Mouse (Mus musculus) large intestine, adult 2 months (tissue): ENCODE results near the gene Taok3. TPM values are rescaled to one million over a fixed set of nuclear protein-coding genes. Genes with fewer than 3 reads are reported as not detected.

ENCODE experiments used
- DNase-seq: peaks from one replicate; pipeline ENCODE4 v3.0.0-alpha.2; 2012; ENCODE audit warnings: low read depth, low spot score
- WGBS: fragments of 180-500 bp; shearing (Covaris S2); methylation state at CpG from one replicate; pipeline ENCODE4 v1.1.7; 2018; 5-methylcytosine and 5-hydroxymethylcytosine counted together
- polyA plus RNA-seq: library from polyadenylated mRNA; depleted of rRNA; stranded (reverse); fragments of >200 nt; gene quantifications from 2 replicates; pipeline ENCODE4 v1.2.3, GENCODE M21; 2012

Gene Taok3
- polyA plus RNA-seq, 1 experiment, result 18.1 TPM

DNA sequence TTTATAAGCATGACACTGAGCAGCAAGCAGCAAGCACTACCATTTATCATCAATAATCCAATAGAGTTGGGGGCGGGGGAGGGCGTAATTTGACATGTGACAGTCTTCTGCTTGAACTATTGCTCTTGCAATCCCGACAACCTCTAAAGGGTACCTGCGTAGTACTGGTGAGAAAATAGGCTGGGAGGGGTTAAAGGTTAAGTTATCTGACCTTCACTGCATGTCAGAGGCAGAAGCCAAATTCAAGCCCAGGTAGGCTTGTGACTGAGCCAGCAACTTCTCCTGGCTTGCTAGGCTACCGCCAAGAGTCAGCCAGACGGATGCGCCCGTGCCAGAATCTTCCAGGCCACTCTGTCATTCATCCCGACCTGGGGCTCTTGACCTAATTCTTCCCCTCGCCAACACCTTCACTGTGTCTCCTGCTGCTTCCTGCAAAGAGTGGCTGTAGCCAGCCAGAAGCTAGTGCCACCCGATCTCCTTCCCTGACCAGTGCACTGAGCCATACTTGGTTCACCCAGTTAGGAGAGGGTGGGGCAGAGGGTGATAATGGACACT lies 47.0 kb downstream of the Taok3 start:
- 85% methylated on average over 11 of the region's 11 CpGs for WGBS

DNA sequence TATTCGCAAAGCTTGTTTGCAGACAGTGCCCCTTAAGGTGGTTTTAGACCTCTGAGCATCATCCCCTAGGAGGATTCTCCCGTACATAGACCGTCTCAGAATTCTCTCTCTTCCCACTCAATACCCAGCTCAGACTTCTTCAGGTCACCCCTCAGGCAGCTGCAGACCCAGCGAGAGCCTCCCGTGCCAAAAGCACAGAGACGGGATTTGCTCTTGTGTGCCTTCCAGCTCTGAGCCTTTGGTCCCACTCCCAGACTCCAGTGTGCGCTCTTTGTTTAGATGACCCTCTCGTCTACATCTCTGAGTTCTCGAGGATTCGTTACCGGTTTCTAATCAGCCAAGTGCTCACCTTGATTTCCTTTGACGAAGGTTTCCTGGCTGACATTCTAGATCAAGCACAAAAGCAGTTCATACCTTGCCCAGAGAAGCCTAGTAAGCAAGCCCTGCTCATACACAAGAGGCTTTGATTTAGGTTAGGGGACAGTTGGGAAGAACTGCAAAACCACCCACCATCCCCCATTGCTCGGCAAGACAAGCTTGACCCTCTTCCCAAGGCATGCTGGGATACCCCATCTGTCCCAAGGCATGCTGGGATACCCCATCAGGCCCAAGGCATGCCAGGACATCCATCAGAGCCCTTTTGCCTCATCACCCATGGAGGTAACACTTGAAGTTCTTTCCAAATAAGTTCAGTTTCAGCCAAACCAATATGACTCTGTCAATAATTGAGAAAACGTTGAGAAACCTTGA lies 48.6 kb downstream of the Taok3 start:
- DNase-seq, result no peak
- 88% methylated on average over 14 of the region's 14 CpGs for WGBS

More for the DNA sequence above, 47.0 kb downstream of the Taok3 start:
- DNase-seq, result no peak

DNA sequence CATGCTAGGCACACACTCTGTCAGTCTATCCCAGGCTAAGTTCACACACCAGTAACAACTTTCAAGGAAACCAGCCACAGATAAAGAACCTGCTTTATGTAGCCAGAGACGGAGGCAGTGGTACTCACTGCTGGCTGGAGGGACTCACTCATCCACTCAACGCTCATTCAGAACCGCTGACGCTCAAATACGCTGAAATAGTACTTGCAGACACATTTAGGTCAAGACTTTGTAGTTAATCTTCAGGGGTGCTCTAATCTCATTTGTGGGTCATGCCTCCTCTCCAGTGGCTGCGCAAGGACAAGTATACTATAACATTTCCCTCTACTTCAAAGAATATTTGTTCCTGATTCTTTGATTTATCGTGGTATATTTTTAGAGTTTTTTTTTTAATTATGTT lies 54.1 kb downstream of the Taok3 start:
- no peak for DNase-seq

DNA sequence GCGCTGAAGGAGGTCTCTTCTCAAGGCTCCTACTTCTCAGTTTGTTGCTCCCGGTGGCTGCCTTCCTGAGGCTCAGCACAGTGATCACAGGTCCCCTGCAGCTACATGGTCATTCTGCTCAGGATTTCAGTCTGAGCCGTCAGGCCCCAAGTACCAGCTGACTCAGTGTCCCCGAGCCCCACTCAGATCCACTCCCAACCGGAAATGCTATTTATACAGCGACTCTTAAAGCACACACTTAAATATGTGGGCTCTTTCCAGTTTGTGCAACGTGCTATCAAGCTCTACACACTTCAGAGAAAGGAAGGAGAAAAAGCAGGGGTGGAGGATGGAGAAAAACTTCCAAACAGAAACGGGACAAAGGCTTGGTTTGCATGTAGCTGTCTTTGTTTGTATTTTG lies 56.0 kb downstream of the Taok3 start:
- 73% methylated on average over 8 of the region's 8 CpGs for WGBS

More for the DNA sequence above, 54.1 kb downstream of the Taok3 start:
- 98% methylated on average over 7 of the region's 7 CpGs for WGBS

DNA sequence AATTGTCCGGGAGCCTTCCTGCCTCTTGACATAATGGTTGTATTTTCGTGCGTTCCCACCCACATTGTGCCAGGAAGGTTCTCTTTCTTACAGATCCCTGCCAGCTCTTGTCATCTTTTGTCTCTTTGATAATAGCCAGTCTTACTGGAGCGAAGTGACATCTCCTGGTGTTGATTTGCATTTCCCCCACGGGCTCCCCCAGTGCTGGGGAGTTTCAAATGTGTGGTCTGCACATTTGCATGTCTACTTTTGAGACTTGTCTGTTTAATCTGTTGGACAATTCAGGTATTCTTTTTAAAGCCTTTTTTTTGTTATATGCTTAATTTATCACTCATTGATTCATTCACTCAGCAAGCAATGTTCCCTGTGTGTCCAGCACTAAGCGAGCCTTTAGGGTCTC lies 58.1 kb downstream of the Taok3 start:
- no peak for DNase-seq
- WGBS, result 78% methylated on average over 6 of the region's 6 CpGs

More for the DNA sequence above, 56.0 kb downstream of the Taok3 start:
- no peak for DNase-seq

DNA sequence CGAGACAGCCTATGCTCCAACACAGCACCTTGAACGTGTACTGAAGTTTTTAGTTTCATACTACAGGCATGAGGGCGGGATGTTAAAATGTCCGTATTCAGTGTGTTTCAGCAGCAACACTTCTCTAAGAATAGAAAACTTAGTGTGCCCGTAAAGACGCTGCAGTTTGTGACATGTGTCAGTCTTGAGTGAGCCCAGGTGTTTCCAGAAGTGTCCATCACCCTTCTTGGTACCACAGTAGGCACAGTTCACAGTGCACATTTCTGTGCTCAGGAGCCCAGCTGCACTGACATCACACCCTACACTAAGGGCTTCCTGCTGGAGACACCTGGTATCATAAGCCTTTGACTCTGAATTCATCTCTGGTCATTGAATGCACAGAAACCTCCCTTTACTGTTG lies 58.6 kb downstream of the Taok3 start:
- DNase-seq, result no peak
- WGBS, result 67% methylated on average over 6 of the region's 6 CpGs

DNA sequence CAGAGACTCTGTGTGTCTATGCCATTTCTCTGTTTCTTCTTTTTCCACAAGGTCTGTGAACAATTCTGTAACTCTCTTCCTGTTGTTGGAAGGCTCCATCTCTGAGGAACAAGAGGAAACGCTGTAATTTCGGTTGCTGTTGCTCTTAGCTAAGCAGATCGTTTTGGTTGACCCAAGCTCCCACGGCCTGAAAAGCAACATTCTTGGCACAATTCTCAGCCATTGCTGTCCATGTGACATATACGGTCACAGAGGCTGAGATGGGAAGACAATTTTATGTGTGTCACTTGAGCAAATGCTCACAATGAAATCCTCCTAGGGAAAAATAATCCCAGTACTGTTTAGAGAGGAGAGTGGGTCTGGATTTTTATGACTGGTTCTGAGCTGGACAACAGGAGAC lies 62.0 kb downstream of the Taok3 start:
- DNase-seq, result no peak
- 53% methylated on average over 5 of the region's 5 CpGs for WGBS

DNA sequence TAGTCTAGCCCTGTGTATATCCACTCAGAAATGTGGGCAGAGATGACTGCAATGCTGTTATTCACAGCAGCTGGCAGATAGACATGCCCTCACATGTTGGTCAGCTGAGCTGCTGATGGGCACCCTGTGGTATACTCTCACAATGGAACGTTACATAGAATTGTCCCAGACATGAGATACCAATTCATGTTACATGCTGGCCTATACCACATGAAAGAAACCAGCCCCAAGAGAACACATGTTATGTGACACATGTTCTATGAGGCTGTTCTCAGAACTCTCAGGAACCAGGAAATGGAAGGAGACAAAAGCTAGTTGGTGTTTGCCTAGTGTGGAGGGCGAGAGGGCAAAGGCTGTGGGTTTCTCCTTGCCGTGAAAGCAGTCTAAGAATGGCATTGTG lies 62.5 kb downstream of the Taok3 start:
- 31% methylated on average over 3 of the region's 3 CpGs for WGBS
- DNase-seq, result no peak

DNA sequence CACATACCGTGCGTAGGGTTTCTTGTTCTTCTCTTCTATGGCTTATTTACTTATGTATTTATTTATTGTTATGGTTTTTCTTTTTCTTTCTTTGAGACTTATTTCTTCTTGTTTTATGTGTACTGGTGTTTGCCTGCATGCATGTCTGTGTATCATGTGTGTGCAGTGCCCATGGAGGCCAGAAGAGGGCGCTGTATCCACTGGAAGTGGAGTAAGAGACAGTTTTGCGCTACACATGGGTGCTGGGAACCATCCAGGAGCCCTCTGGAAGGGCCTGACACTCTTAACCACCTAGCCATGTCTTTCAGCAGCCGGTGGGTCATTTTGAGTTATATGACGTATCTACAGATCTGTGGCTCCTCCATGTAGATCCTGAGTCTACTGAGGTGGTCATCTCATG lies 64.9 kb downstream of the Taok3 start:
- no peak for DNase-seq
- WGBS, result 90% methylated on average over 6 of the region's 6 CpGs

DNA sequence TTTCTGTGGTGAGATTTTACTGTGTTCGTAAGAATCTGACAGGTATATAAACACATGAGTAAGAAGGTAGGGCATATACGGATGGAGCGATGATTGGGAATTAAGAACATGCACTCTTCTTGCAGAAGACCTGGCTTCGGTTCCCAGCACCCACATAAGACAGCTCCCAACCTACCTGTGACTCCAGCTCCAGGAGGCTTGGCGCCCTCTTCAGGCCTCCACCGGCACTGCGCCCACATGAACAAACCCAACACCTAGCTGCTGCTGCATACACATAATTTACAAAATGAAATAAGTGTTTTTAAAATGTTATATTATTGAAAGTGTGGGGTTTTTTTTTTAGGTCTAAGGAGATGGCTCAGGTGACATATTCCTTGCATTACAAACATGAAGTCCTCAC lies 65.7 kb downstream of the Taok3 start:
- DNase-seq, result no peak
- WGBS, result 92% methylated on average over 7 of the region's 7 CpGs

DNA sequence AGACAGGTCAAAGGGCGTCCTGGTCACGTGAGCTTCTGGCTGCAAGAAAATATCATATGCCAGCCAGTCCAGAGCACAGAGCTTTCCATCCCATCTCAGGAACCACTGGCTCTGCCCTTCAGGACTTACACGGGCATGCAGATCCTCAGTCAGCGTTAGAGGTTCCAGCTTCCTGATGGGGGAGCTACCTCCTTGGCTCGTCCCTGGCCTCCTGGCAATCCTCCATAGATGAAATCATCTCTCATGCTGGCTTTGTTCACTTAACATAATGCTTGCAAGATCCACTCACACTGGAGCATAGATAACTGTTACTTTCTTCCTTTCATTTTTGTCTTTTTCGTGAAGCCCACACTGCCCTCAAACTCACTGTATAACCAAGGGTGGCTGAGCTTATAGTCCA lies 72.1 kb downstream of the Taok3 start:
- WGBS, result 52% methylated on average over 6 of the region's 6 CpGs
- no peak for DNase-seq

DNA sequence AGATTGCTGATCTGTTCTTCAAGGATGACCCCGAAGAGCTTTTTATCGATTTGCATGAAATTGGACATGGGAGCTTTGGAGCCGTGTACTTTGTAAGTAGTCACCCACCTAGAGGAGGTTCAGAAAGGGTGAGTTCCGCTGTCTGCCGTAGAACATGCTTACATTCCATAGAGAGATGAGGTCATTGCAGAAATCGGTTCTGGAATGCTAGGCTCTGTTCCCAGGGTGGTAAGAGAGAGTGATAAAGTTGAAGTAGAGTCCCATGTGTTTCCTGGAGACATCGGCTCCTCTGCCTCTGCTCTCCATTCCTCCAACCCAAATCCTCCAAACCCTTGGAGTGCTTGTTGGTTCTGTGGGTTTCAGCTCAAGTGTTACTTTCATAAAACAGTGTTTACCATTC lies 73.8 kb downstream of the Taok3 start:
- 85% methylated on average over 7 of the region's 7 CpGs for WGBS

DNA sequence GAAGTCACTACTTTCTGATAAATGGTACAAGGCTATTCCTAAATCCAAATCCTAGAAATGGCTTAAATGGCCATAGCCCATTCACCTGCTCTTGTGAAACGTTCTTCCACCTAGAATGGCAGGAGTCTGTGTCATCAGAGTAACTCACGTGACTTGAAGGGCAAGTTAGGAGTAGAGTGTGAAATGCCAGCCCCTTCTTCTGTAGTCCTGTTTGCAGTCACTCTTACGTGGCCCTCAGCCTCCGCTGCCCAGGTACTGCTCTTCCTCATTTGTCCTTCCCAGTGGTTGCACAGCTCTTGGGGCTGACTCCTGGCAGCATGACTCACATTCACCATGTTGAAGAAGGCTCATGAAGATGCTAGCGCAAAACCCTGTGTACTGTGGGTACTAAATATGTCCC lies 74.7 kb downstream of the Taok3 start:
- WGBS, result 92% methylated on average over 5 of the region's 5 CpGs
- no peak for DNase-seq

More for the DNA sequence above, 73.8 kb downstream of the Taok3 start:
- DNase-seq, result no peak

DNA sequence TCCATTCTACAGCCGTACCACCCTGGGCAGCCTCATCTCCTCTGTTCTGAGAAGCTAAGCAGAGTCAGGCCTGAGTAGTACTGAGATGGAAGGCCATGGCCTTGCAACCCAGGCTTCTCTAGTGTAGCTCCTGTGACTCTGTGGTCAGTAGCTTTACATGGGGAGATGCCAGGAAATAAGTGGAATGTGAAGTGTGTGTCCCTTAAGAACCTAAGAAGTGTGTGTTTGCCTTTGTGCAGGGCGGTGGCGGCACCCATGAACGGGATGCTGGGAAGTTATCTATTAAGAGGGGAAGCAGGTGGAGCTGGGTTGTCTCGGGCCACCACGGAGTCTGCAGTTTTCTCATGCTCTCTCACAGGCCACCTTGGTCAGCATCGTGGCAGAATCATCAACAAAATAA lies 76.6 kb downstream of the Taok3 start:
- DNase-seq, result no peak
- 91% methylated on average over 7 of the region's 7 CpGs for WGBS

DNA sequence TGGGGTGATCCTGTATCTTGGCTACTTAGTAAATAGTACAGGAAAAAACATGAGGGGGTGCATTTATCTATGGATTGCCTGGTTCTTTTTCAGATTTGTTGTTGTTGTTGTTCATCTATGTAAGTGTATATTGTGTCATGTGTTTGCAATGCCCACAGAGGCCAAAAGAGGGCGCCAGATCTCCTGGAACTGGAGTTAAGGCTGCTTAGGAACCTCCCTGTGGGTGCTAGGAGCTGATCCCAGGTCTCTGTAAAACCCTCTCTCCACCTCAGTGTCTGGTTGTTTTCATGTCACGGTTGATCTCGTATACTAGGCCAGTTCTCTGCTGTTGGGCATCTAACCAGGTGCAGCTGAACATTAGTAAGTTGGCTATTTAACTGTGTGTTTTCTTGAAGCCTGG lies 78.5 kb downstream of the Taok3 start:
- WGBS, result 89% methylated on average over 3 of the region's 3 CpGs
- DNase-seq, result no peak

DNA sequence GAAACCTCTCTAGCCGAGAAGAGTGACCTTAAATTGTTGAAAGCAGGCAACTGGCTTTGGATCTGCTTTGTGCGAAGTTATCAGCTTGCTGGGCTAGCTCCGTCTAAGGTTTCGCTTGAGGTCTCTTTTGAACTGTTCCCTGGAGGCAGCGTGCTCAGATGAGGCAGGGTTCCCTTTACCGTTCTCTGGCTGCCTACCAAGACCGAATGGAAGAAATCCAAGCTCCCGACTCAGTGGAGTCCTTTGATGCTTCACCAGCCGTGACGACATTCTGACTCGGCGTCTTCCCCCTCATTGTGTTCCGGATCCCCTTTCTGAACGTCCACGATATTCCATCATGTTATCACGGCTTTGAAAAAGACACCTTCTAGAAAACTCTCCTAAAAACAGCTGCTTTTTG lies 87.4 kb downstream of the Taok3 start:
- no peak for DNase-seq
- 92% methylated on average over 16 of the region's 16 CpGs for WGBS

DNA sequence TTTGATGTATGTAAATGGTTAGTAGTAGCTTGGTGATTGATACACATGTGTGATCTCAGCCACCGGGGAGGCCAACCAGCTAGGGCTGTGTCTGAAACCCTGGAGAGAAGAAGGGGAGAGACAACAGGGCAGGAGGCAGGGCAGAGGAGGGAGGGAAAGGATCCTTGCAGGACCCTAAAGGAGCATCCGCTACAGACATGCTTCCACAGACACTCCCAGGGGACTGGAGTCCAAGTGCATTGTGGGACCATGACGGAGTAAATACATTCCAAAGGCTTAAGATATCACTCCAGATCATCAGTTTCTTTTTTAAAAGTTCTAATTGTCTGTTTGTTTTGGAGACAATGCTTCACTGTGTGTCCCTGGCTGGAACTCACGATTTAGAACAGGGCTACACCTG lies 94.1 kb downstream of the Taok3 start:
- WGBS, result 67% methylated on average over 4 of the region's 4 CpGs
- DNase-seq, result no peak

DNA sequence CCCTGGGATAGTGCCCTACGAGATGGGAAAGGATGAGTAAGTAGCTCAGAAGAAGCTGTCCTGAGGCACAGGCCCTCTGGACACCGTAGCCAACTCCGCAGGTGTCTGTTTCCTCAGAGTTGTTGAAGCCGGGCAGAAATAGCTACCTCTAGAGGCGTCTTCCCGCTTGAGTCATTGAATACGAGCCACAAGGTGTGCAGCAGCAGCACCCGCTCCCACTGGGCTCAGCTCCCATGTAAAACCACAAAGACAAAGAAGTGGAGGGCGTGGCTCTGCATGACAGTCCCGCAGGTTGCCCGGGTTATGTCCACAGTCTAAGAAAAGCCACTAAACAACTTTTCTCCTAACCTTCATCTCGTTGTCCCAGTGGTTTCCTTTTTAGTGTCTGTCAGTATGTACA lies 111.1 kb downstream of the Taok3 start:
- WGBS, result 49% methylated on average over 12 of the region's 12 CpGs
- DNase-seq, result no peak

DNA sequence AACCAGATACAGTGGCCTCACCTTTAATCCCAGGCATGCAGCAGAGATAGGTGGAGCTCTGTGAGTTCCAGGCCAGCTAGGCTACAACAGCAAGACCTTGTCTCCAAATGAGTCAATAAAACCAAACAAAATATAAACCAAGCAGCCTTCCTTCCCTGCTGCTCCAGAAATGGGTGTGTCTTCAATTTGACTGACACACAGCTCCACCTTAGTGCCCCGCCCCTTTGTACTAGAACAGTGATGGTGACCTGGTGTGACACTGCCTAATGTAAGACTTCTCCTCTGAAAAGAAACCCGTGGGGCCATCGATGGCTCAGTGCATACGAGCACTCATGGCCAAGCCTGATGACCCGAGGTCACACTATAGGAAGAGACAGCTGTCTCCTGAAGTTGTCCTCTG lies 116.6 kb downstream of the Taok3 start:
- WGBS, result 68% methylated on average over 5 of the region's 5 CpGs
- DNase-seq, result peak; percentile 16

DNA sequence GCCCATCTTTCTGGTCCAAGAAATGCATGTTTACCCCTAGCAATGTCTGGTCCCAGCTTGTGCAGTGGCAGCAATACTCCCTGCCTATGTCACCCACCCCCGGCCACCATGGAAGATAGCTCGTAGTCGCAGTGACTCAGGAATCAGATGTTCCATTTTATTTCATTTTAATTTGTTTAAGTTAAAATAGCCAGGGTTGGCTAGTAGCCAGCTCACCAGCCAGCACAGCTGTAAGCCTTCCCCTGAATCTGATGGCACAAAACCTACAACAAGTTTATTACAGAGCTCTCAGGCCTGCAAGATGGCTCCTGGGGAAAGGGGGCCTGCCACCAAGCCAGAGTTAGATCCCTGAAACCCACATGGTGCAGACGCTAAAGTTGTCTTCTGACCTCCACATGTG lies 119.2 kb downstream of the Taok3 start:
- DNase-seq, result no peak
- WGBS, result 74% methylated on average over 4 of the region's 4 CpGs

DNA sequence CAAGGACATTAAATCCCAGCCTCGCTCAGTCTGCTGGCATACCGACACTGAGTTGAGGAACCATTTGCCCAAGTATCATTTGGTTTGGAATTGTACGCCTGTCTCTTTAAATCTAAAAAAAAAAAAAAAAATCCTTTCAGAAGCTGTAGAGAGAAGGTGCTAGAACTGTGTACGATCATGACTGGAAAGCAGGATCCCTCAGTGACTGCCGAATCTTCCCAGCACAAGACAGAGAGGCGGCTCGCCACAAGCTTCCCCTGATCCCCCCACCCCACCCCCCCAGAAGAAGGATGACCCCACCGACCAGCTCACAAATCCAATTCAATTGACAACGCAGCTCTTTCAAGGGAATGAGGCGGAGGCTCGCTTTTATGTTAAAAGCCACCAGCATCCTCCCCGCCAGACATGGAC lies 120.4 kb downstream of the Taok3 start:
- DNase-seq, result no peak
- WGBS, result 52% methylated on average over 12 of the region's 12 CpGs
